Mouse (Mus musculus) lung, postnatal 0 days (tissue): ENCODE data around the gene Cflar.

ENCODE experiments used
- CTCF ChIP-seq: IDR thresholded peaks from 2 replicates; pipeline ENCODE4 v1.5.1; 2016; ENCODE audit warnings: antibody characterized with exemption, mild to moderate bottlenecking
- EP300 ChIP-seq: IDR thresholded peaks from 2 replicates; pipeline ENCODE4 v1.6.1; 2016; ENCODE audit warnings: antibody characterized with exemption, mild to moderate bottlenecking, control low read depth

- no peak for TF ChIP-seq EP300
- no peak for TF ChIP-seq CTCF
These were observed 2.6 kb downstream of the Cflar start for GRCm38 (mm10) chr1:58713893-58714231.
